Mouse (Mus musculus): ENCODE results near the gene Mxi1.

Gene Mxi1

GRCm38 (mm10) chr19:53322438-53323048, 12.2 kb downstream of the Mxi1 start:
- DNase-seq (ENCODE audit: low spot score): no peak

- DNase-seq (ENCODE audit: low spot score): no peak
Observed at GRCm38 (mm10) chr19:53324866-53325265, 14.5 kb downstream of the Mxi1 start.

- peak; percentile 83 for DNase-seq (ENCODE audit: low spot score)
Observed at GRCm38 (mm10) chr19:53325578-53326295, 15.4 kb downstream of the Mxi1 start.

GRCm38 (mm10) chr19:53328116-53328515, 17.8 kb downstream of the Mxi1 start:
- no peak for DNase-seq (ENCODE audit: low spot score)

DNA sequence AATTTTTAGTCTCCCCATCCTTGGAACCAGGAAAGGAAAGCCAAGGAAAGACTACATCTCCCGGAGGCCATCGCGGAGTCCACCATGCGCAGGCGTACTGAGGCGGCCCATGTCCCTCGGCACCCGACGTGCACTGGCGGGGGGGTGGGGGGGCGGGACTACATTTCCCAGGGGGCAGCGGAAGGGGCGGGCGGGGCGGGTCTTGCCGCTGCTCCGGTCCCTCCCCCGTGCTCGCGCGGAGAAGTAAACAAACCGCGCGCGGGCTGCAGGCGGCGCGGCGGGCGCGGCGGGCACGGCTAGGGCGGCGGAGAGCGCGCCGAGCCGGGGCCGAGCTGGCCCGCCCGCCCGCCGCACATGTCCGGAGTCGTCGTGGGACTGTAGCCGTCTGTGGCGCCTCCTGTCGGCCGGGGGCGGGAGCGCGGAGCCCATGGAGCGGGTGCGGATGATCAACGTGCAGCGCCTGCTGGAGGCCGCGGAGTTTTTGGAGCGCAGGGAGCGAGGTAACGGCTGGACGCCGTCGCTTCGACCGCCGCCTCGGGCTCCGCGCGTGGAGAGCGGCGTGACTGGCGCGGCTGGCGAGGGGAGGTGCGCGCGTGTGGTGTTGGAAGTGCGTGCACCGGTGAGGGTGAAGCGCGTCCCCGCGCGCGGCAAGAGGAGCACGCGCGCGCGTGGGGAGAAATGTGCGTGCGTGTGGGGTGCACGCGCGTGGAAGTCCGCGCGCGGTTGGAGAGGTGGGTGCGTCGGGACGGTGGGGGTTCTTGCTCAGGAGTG, 19.1 kb downstream of the Mxi1 start:
- DNase-seq (ENCODE audit: low spot score): peak; percentile 84

- peak; percentile 68 for DNase-seq (ENCODE audit: low spot score)
Observed at GRCm38 (mm10) chr19:53329992-53330381, 19.7 kb downstream of the Mxi1 start.

- DNase-seq (ENCODE audit: low spot score): no peak
Observed at GRCm38 (mm10) chr19:53331882-53332500, 21.7 kb downstream of the Mxi1 start.

DNA sequence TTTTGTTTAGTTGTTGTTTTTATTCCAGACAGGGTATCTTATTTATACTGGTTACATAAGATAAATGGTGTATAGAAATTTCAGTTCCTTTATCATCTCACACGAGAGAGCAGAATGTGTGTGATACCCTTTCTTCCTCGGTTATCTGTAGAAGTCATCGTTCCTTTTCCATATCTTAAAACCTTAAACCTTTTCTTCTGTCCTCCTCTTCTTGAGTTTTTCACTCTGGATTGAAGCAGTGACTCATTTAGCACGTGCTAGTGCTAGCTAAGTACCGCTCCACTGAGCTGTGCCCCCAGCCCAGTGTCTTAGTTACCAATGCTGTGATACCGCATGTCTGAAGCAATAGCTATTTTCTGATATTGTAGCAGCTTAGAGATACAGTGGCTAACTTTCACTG, 23.4 kb downstream of the Mxi1 start:
- DNase-seq (ENCODE audit: low spot score): no peak

DNA sequence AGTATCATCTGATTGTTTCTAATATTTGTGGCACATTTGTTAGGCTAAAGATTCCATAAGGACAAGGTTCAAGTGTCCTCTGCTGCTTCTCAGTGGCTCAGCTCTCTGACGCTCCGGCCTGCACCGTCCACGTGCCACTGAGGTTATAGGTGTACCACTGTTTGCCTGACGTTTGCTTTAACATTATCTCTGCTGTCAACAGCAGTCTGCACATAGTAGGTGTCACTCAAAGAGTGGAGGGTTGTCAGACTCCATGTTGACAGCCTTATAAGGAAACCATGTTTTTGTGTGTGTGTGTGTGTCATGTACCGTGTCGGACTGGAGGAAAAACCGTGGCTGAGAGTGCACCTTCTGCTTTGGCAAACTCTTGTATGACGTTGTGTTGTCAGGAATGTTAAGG, 24.9 kb downstream of the Mxi1 start:
- DNase-seq (ENCODE audit: low spot score): no peak

GRCm38 (mm10) chr19:53340423-53340822, 30.1 kb downstream of the Mxi1 start:
- no peak for DNase-seq (ENCODE audit: low spot score)

- no peak for DNase-seq (ENCODE audit: low spot score)
Observed at GRCm38 (mm10) chr19:53343174-53343881, 33.0 kb downstream of the Mxi1 start.

GRCm38 (mm10) chr19:53344062-53344461, 33.7 kb downstream of the Mxi1 start:
- DNase-seq (ENCODE audit: low spot score): no peak

GRCm38 (mm10) chr19:53345766-53346165, 35.4 kb downstream of the Mxi1 start:
- no peak for DNase-seq (ENCODE audit: low spot score)

- peak; percentile 59 for DNase-seq (ENCODE audit: low spot score)
Observed at GRCm38 (mm10) chr19:53353864-53354263, 43.5 kb downstream of the Mxi1 start.

DNA sequence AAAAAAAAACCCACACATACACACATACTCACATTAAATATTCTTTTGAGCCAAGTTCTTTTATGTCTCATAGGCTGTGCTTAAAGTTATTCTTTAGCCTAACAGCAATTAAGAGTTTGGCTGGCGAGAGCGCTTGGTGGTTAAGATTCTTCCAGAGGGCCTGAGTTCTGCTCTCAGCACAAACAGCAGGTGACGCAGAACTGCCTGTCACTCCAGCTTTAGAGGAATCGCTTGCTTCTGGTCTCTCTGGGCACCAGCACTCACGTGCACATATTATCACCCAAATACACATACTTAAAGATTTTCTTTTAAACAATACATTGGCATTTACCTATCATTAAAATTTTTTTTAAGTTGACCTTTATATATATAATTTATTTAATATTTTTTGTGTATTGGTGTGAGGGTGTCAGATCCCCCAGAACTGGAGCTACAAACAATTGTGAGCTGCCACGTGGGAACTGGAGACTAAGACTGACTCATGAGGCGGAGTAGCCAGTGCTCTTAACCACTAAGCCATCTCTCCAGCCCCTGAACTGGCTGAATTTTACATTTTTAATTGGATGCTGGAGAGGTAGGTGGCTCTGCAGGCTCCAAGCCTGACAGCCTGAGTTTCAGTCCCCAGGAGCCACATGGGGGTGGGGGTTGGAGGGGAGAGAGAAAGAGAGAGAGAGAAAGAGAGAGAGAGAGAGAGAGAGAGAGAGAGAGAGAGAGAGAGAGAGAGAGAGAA, 44.1 kb downstream of the Mxi1 start:
- DNase-seq (ENCODE audit: low spot score): no peak

DNA sequence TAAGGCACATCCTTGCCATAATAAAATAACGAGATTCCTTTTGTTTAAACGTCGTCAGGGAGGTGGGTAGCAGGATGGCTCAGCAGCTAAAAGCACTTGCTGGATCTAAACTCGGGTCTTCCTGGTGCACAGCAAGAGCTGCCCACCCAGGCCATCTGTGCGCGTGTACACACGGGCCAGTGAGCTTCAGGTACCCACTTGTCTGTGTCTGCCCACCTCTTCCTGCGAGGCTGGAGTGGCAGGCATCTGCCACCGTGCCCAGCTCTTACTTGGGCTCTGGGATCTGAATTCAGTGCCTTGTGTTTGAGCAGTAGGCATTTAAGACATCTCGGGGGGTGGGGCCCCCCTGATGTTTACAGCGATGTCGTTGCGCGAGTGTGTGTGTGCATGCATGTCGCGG, 44.7 kb downstream of the Mxi1 start:
- DNase-seq (ENCODE audit: low spot score): no peak

- DNase-seq (ENCODE audit: low spot score): no peak
Observed at GRCm38 (mm10) chr19:53359160-53360033, 49.1 kb downstream of the Mxi1 start.

DNA sequence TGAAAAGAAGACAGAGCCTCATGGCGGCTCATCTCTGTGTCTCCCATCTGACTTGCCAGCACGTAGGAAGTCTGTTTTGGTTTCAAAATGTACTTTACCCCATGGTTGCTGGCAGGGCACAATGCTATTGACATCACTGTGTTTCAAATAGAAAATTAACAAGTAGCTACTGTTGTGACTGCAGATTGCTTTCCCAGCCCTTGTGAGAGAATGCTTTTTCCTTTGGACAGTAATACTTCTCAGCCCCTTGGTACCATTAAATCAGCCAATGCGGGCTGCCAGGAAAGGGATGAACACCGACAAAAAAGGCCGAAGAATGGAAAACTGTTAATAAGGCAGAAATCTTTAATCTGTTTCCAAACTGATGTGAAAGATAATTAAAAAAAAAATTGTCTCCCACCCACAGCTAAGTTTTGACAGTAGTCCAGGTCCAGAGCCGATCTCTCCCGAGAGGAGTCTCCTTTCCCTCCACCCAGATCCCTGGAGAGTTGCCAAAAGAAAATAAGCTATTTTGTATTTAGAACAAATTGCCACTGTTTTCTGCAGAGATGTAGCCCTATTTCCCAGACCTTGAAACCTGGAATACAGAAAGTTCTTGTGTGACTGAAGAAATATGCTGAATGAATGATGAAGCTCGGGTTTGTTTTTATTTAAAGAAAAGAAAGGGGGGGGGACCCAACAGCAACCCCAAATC, 50.1 kb downstream of the Mxi1 start:
- no peak for DNase-seq (ENCODE audit: low spot score)

DNA sequence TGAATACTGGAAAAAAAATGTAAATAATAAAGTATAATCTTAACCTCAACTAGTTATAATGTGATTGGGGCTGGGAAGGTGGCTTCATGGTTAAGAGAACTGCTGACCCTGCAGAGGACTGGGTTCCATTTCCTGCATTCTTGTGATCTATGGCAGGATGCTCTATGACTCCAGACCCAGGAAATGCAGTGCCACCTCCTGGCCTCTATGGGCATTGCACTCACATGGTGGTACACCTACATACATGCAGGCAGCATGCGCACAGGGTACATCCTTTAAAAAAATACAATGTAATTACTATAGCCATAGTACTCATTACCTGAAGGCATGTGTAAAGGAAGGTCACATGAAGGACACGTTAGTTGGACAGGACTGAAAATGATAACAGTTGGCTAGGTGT, 52.6 kb downstream of the Mxi1 start:
- DNase-seq (ENCODE audit: low spot score): no peak

GRCm38 (mm10) chr19:53364551-53364950, 54.2 kb downstream of the Mxi1 start:
- no peak for DNase-seq (ENCODE audit: low spot score)
